Mouse (Mus musculus) embryonic facial prominence, embryonic 12.5 days (tissue): ENCODE data around the gene Map2k4. TPM values are rescaled to one million over a fixed set of nuclear protein-coding genes. Genes with fewer than 3 reads are reported as not detected.
A peak's percentile ranks its signal among the peaks of the same experiment; 100 is the strongest.

Source experiments
- ATAC-seq: fragments of 200-750 bp; cut with Nextera tagmentation; 2 replicates; pipeline ENCODE4 v1.8.0; 2017; ENCODE audit not compliant: insufficient number of reproducible peaks, insufficient read depth, low FRiP score, low TSS enrichment
- H3K27ac ChIP-seq: fragments of 300-500 bp; sonication (generic); 2 replicates; pipeline ENCODE4 v1.5.1; 2016; ENCODE audit warnings: mild to moderate bottlenecking
- H3K27me3 ChIP-seq: fragments of 300-500 bp; sonication (generic); 2 replicates; pipeline ENCODE4 v1.6.1; 2016; ENCODE audit warnings: mild to moderate bottlenecking, moderate library complexity
- H3K36me3 ChIP-seq: fragments of 300-500 bp; sonication (generic); 2 replicates; pipeline ENCODE4 v1.6.1; 2016; ENCODE audit warnings: mild to moderate bottlenecking
- H3K4me1 ChIP-seq: fragments of 300-500 bp; sonication (generic); 2 replicates; pipeline ENCODE4 v1.6.1; 2016
- H3K4me2 ChIP-seq: fragments of 300-500 bp; sonication (generic); replicated peaks from 2 replicates; pipeline ENCODE4 v1.6.1; 2016; ENCODE audit warnings: mild to moderate bottlenecking, moderate library complexity
- H3K4me3 ChIP-seq: fragments of 300-500 bp; sonication (generic); 2 replicates; pipeline ENCODE4 v1.5.1; 2016; ENCODE audit warnings: mild to moderate bottlenecking
- H3K9ac ChIP-seq: fragments of 300-500 bp; sonication (generic); 2 replicates; pipeline ENCODE4 v1.6.1; 2016; ENCODE audit warnings: mild to moderate bottlenecking, moderate library complexity
- H3K9me3 ChIP-seq: fragments of 300-500 bp; sonication (generic); 2 replicates; pipeline ENCODE4 v1.6.1; 2016; ENCODE audit warnings: mild to moderate bottlenecking, moderate library complexity
- WGBS: fragments of 180-500 bp; shearing (Covaris S2); methylation state at CpG from one replicate; pipeline ENCODE4 v1.1.7; 2016; 5-methylcytosine and 5-hydroxymethylcytosine counted together
- polyA plus RNA-seq: library from polyadenylated mRNA; unstranded; fragments of >200 nt; fragmentation: Nextera tagmentation; extraction: Ambion mirVana; gene quantifications from 2 replicates; pipeline ENCODE4 v1.2.1, GENCODE M21; 2016

The Map2k4 gene
- polyA plus RNA-seq: 64.7 and 71.6 TPM in 2 replicates

DNA sequence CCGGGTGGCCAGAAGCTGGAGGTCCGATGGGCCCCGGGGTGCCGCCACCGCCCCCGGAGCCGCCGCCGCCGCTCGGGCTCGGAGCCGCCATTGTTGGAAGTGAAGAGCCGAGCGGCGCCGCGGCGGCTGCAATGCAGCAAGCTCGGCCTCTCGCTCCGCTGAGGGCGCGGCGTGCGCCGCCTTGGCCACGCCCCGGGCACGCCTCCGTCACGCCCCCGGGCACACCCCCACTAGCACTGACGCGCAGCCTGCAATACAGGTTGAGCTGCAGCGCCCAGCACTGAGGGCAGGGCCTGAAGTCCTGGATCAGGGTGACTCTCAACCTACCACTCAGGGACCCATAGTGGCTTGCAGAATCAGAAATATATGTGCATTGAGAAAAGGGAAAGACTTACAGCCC is at the start of gene Map2k4:
TSS of gene Map2k4 (minus strand) at position 144 of the 400 bp plus-strand sequence.
- ATAC-seq: peak; percentile 98
- Histone ChIP-seq H3K9me3 (no peaks in the 10 kb centered on the region), H3K4me2 (peak within 1 kb of the TSS; percentile 66), H3K9ac (peak within 1 kb of the TSS; percentile 99), H3K4me3 (peak within 1 kb of the TSS; percentile 89), H3K4me1 (peaks cover 10% of the 10 kb centered on the region), H3K27ac (peak within 1 kb of the TSS; percentile 90), H3K27me3 (no peaks in the 10 kb centered on the region), H3K36me3 (no peaks in the 10 kb centered on the region)
- 1% methylated on average over 36 of the region's 36 CpGs for WGBS

GRCm38 (mm10) chr11:65824556-65824955 is 36.5 kb upstream of the Map2k4 start:
- Histone ChIP-seq H3K36me3 (peaks cover 47% of the 10 kb centered on the region), H3K27ac (no peak overlapping the region), H3K9me3 (no peaks in the 10 kb centered on the region), H3K4me3 (no peak overlapping the region), H3K9ac (no peak overlapping the region), H3K4me1 (no peaks in the 10 kb centered on the region), H3K4me2 (no peak overlapping the region), H3K27me3 (no peaks in the 10 kb centered on the region)
- no peak for ATAC-seq
- 96% methylated on average over 3 of the region's 3 CpGs for WGBS

GRCm38 (mm10) chr11:65820877-65821276 is 32.8 kb upstream of the Map2k4 start:
- Histone ChIP-seq H3K4me2 (no peak overlapping the region), H3K4me3 (no peak overlapping the region), H3K4me1 (peaks cover 6% of the 10 kb centered on the region), H3K27ac (no peak overlapping the region), H3K9me3 (no peaks in the 10 kb centered on the region), H3K27me3 (no peaks in the 10 kb centered on the region), H3K36me3 (peaks cover 27% of the 10 kb centered on the region), H3K9ac (no peak overlapping the region)
- 6% methylated on average over 7 of the region's 7 CpGs for WGBS
- ATAC-seq: no peak

DNA sequence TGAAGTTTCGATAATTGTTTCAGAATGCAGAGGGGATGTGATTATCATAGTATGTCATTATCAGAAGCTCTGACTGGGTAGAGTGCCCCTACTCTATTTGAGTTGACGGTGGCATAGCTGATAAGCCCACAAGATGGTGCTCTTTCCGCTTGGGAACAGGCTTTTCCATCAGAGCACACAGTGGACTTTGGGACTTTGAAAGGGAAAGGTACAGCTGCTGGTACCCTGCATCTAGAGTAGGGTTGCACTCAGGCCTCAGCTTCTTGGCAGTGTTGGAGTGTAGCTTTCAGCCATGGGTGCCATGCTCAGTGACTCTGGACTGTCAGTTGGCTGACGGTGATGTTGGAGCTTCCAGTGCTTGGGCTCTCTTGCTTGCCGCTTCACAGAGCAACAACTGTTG is 32.2 kb upstream of the Map2k4 start:
- Histone ChIP-seq H3K4me3 (no peak overlapping the region), H3K27ac (no peak overlapping the region), H3K4me2 (no peak overlapping the region), H3K9ac (no peak overlapping the region), H3K9me3 (no peaks in the 10 kb centered on the region), H3K27me3 (no peaks in the 10 kb centered on the region), H3K4me1 (peaks cover 8% of the 10 kb centered on the region), H3K36me3 (peaks cover 33% of the 10 kb centered on the region)
- no peak for ATAC-seq
- WGBS: 66% methylated on average over 5 of the region's 5 CpGs

DNA sequence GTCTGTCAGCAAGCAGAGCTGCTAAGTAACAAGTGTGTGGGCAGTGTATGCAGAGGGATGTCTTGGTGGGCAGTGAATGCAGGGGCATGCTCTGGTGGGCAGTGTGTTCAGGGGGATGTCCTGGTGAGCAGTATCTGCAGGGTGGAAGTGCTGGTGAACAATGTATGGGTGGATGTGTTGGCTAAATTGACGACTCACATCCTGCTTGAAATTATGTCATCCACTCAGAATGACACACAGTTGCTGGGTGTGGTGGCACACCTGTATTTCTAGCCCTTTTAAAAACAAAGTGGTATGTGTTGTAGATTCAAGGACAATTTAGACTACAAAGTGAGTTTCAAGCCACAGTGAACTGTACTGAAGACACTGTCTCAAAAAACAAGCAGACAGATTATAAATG is 30.1 kb upstream of the Map2k4 start:
- no peak for ATAC-seq
- H3K27me3 ChIP-seq: no peaks in the 10 kb centered on the region
- H3K4me3 ChIP-seq: no peak overlapping the region
- H3K4me2 ChIP-seq: no peak overlapping the region
- no peaks in the 10 kb centered on the region for H3K9me3 ChIP-seq
- 76% methylated on average over 1 of the region's 1 CpGs for WGBS
- H3K9ac ChIP-seq: no peak overlapping the region
- peaks cover 35% of the 10 kb centered on the region for H3K36me3 ChIP-seq
- H3K4me1 ChIP-seq: peaks cover 8% of the 10 kb centered on the region
- H3K27ac ChIP-seq: no peak overlapping the region

- H3K4me2 ChIP-seq: no peak overlapping the region
- 28% methylated on average over 6 of the region's 6 CpGs for WGBS
- no peak overlapping the region for H3K4me3 ChIP-seq
- H3K36me3 ChIP-seq: peaks cover 21% of the 10 kb centered on the region
- no peaks in the 10 kb centered on the region for H3K27me3 ChIP-seq
- no peaks in the 10 kb centered on the region for H3K9me3 ChIP-seq
- peaks cover 19% of the 10 kb centered on the region for H3K4me1 ChIP-seq
- no peak overlapping the region; the same call in 1 of the 2 replicates for H3K27ac ChIP-seq
- no peak for ATAC-seq
- no peak overlapping the region for H3K9ac ChIP-seq
Measured at GRCm38 (mm10) chr11:65816237-65816636, 28.1 kb upstream of the Map2k4 start.

DNA sequence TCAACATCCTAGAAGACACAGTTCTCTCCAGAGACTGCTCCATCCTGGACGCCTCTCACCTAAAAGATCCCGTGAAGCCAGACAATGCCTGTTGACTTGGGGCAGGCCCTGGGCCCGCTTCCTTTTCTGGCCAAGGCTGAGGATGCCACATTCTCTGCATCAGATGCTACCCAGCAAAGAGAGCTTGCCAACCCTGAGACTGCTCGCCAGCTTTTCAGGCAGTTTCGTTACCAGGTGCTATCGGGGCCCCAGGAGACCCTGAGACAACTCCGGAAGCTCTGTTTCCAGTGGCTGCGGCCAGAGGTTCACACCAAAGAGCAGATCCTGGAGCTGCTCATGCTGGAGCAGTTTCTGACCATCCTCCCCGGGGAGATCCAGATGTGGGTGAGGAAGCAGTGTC is 26.3 kb upstream of the Map2k4 start:
- no peak for ATAC-seq
- Histone ChIP-seq H3K4me1 (peaks cover 19% of the 10 kb centered on the region), H3K27me3 (no peaks in the 10 kb centered on the region), H3K9me3 (no peaks in the 10 kb centered on the region), H3K4me3 (no peak overlapping the region), H3K4me2 (no peak overlapping the region), H3K36me3 (peaks cover 21% of the 10 kb centered on the region), H3K27ac (no peak overlapping the region), H3K9ac (no peak overlapping the region)
- 84% methylated on average over 9 of the region's 9 CpGs for WGBS

- Histone ChIP-seq H3K4me2 (no peak overlapping the region), H3K27me3 (no peaks in the 10 kb centered on the region), H3K4me3 (no peak overlapping the region), H3K4me1 (peaks cover 25% of the 10 kb centered on the region), H3K9me3 (no peaks in the 10 kb centered on the region), H3K27ac (no peak overlapping the region), H3K36me3 (peaks cover 21% of the 10 kb centered on the region), H3K9ac (no peak overlapping the region)
- ATAC-seq: no peak
- 22% methylated on average over 5 of the region's 5 CpGs for WGBS
Measured at GRCm38 (mm10) chr11:65812088-65812487, 24.0 kb upstream of the Map2k4 start.

GRCm38 (mm10) chr11:65807601-65808000 is 19.5 kb upstream of the Map2k4 start:
- Histone ChIP-seq H3K9me3 (no peaks in the 10 kb centered on the region), H3K36me3 (no peaks in the 10 kb centered on the region), H3K9ac (peak overlapping the region; percentile 75), H3K4me3 (peak overlapping the region; percentile 77), H3K27me3 (no peaks in the 10 kb centered on the region), H3K4me2 (peak overlapping the region; percentile 86), H3K4me1 (peaks cover 14% of the 10 kb centered on the region), H3K27ac (no peak overlapping the region; the same call in 1 of the 2 replicates)
- 46% methylated on average over 7 of the region's 7 CpGs for WGBS
- peak; percentile 23; the same call in 1 of the 2 replicates for ATAC-seq

DNA sequence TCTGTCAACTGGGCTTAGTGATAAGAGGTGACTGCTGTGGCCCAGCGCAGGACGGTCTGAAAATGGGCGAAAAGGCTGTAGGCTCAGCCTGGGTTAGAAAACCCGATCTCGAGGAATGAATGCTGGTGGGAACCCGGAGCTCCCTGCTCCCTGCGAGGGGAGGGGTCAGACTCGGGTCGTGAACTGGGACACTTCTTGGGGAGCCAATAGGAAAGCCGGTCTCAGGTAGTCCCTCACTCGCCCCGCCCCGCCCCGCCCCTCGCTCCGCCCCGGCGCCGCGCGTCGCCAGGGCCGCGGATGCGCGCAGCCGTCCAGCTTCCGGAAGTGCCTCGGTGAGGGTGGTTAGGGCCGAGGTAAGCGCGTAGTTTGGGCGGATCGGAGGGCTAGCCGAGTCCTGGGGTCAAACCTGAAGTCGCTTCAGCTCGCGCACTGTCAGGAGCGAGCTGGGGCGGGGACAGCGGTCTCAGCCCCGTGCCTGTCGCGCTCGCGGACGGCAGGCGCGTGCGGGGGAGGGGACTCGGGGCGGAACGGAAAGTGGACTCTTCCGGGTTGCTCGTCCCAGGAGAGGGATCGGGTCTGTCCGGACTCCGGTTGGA is 18.9 kb upstream of the Map2k4 start, which contains the start of gene Zkscan6:
TSS of gene Zkscan6 (plus strand) at position 267 of the 596 bp plus-strand sequence.
- 1% methylated on average over 56 of the region's 58 CpGs for WGBS
- peak; percentile 90 for ATAC-seq

GRCm38 (mm10) chr11:65806321-65806904 is 18.3 kb upstream of the Map2k4 start:
- WGBS: 2% methylated on average over 20 of the region's 20 CpGs
- H3K27me3 ChIP-seq: no peaks in the 10 kb centered on the region
- no peaks in the 10 kb centered on the region for H3K36me3 ChIP-seq
- H3K27ac ChIP-seq: no peak overlapping the region
- peaks cover 6% of the 10 kb centered on the region for H3K4me1 ChIP-seq
- peak overlapping the region; percentile 86 for H3K4me2 ChIP-seq
- H3K9ac ChIP-seq: peak overlapping the region; percentile 49
- peak overlapping the region; percentile 77 for H3K4me3 ChIP-seq
- ATAC-seq: peak; percentile 67
- no peaks in the 10 kb centered on the region for H3K9me3 ChIP-seq

More for the DNA sequence above, 18.9 kb upstream of the Map2k4 start, which contains the start of gene Zkscan6:
- peak within 1 kb of the TSS; percentile 77 for H3K4me3 ChIP-seq
- peaks cover 10% of the 10 kb centered on the region for H3K4me1 ChIP-seq
- H3K4me2 ChIP-seq: peak within 1 kb of the TSS; percentile 86
- peak within 1 kb of the TSS; percentile 36; the same call in 1 of the 2 replicates for H3K27ac ChIP-seq
- no peaks in the 10 kb centered on the region for H3K27me3 ChIP-seq
- no peaks in the 10 kb centered on the region for H3K9me3 ChIP-seq
- peak within 1 kb of the TSS; percentile 75 for H3K9ac ChIP-seq
- H3K36me3 ChIP-seq: no peaks in the 10 kb centered on the region

GRCm38 (mm10) chr11:65801899-65802298 is 13.8 kb upstream of the Map2k4 start:
- Histone ChIP-seq H3K4me3 (no peak overlapping the region), H3K4me1 (no peaks in the 10 kb centered on the region), H3K9me3 (no peaks in the 10 kb centered on the region), H3K27ac (no peak overlapping the region), H3K27me3 (no peaks in the 10 kb centered on the region), H3K9ac (no peak overlapping the region), H3K4me2 (no peak overlapping the region), H3K36me3 (no peaks in the 10 kb centered on the region)
- WGBS: 61% methylated on average over 3 of the region's 3 CpGs
- ATAC-seq: no peak
